In genomic region chr2:73791846-73792630, GRCm38 (mm10) we compare ENCODE assay signal across 10 mouse cellular contexts. TPM values are rescaled to one million over a fixed set of nuclear protein-coding genes. Genes with fewer than 3 reads are reported as not detected.
DNase-seq lines count a peak whose midpoint lies in the region; ATAC-seq and TF ChIP-seq lines count a peak whose summit lies in the region.
"Had no signal": no experiment of that assay in that cellular context is flagged by ENCODE, and none has a peak within 500 bp of the region (broad histone marks: within the 10 kb centered on the region; RNA-seq: fewer than 3 reads in every experiment).

No protein-coding gene starts in this region.

- H3K36me3 ChIP-seq in heart, embryonic 10.5 days: no peaks in the 10 kb centered on the region
- H3K36me3 ChIP-seq in testis, adult 2 months (ENCODE audit: control insufficient read depth, insufficient read depth, low read length): no peaks in the 10 kb centered on the region
- no peaks in the 10 kb centered on the region for H3K36me3 ChIP-seq in limb, embryonic 15.5 days

- 0 out of 2 replicates have a peak overlapping the region, but pooled peaks have one; percentile 10 for H3K4me2 ChIP-seq in limb, embryonic 15.5 days

- TF ChIP-seq POLR2A in testis, adult 2 months (IDR thresholded peaks at IDR 0.05; ENCODE audit: control insufficient read depth, low read depth, low read length): no peak

- no peak for ATAC-seq in limb, embryonic 15.5 days (ENCODE audit: insufficient number of reproducible peaks, low FRiP score, low TSS enrichment, low read depth)
- ATAC-seq: Patski had no signal

- 49% methylated on average over 19 of the region's 19 CpGs for WGBS in heart, embryonic 10.5 days
- WGBS in limb, embryonic 15.5 days: 50% methylated on average over 19 of the region's 19 CpGs

- TF ChIP-seq CTCF in testis, adult 2 months (IDR thresholded peaks at IDR 0.05; ENCODE audit: control insufficient read depth, insufficient read depth, insufficient replicate concordance, low read depth, low read length): 0 out of 2 replicates have a peak, but pooled peaks have one; percentile 31

- no peaks in the 10 kb centered on the region for H3K9me3 ChIP-seq in heart, embryonic 10.5 days
- H3K9me3 ChIP-seq in limb, embryonic 15.5 days: no peaks in the 10 kb centered on the region

- peak overlapping the region; percentile 22 for H3K4me3 ChIP-seq in heart, embryonic 10.5 days
- H3K4me3 ChIP-seq in testis, adult 2 months (ENCODE audit: control insufficient read depth, low read depth, low read length): peak overlapping the region; percentile 63
- H3K4me3 ChIP-seq in limb, embryonic 15.5 days: no peak overlapping the region
- H3K4me3 ChIP-seq: myocyte had no signal

- H3K4me1 ChIP-seq in heart, embryonic 10.5 days: no peaks in the 10 kb centered on the region
- H3K4me1 ChIP-seq in testis, adult 2 months (ENCODE audit: control insufficient read depth, insufficient read depth, low read length): peaks cover 14% of the 10 kb centered on the region
- peaks cover 11% of the 10 kb centered on the region for H3K4me1 ChIP-seq in limb, embryonic 15.5 days

- H3K9ac ChIP-seq in limb, embryonic 15.5 days: no peak overlapping the region

- no peak for DNase-seq in heart, embryonic 10.5 days (ENCODE audit: low spot score)
- no peak for DNase-seq in heart, adult 9 months (ENCODE audit: low spot score in 2 of 2)
- no peak for DNase-seq in testis, postnatal 14 days (ENCODE audit: low spot score)
- DNase-seq in thymus, postnatal 4 days: peak; percentile 73
- no peak for DNase-seq in right cerebral cortex, adult 18-20 months
- no peak for DNase-seq in urinary bladder, postnatal 36 days (ENCODE audit: low spot score in 2 of 2)

- no peak overlapping the region for H3K27ac ChIP-seq in heart, embryonic 10.5 days
- H3K27ac ChIP-seq in testis, adult 2 months (ENCODE audit: control insufficient read depth, insufficient read depth, low read depth, low read length): no peak overlapping the region
- H3K27ac ChIP-seq in limb, embryonic 15.5 days: no peak overlapping the region

- 0 out of 2 replicates have a peak, but pooled peaks cover 5% of the 10 kb centered on the region for H3K27me3 ChIP-seq in heart, embryonic 10.5 days (ENCODE audit: insufficient read depth, poor library complexity, severe bottlenecking)
- no peaks in the 10 kb centered on the region for H3K27me3 ChIP-seq in testis, adult 2 months (ENCODE audit: control insufficient read depth, insufficient read depth, low read length)
- H3K27me3 ChIP-seq in limb, embryonic 15.5 days: no peaks in the 10 kb centered on the region

RNA-seq across cellular contexts. Expression of gene Chn1, which starts 16.9 kb away (rescaled TPM):
- polyA plus RNA-seq in heart, embryonic 10.5 days (2016; fragmentation: Nextera tagmentation; extraction: Ambion mirVana): 15.0 and 17.7 TPM in 2 replicates
- 118 and 122 TPM in 2 replicates for polyA plus RNA-seq in testis, adult 2 months (2012; rRNA removed)
- 18.4 and 20.2 TPM in 2 replicates for polyA plus RNA-seq in limb, embryonic 15.5 days (2015; fragmentation: Nextera tagmentation; extraction: Ambion mirVana)
